Mouse (Mus musculus) liver, adult (tissue): ENCODE data around the gene Slc39a8.

ENCODE experiments used
- GATA4 ChIP-seq: IDR thresholded peaks from 2 replicates; pipeline ENCODE4 v1.6.1; 2014; ENCODE audit warnings: mild to moderate bottlenecking, low read length; ENCODE audit not compliant: insufficient replicate concordance

Gene Slc39a8

DNA sequence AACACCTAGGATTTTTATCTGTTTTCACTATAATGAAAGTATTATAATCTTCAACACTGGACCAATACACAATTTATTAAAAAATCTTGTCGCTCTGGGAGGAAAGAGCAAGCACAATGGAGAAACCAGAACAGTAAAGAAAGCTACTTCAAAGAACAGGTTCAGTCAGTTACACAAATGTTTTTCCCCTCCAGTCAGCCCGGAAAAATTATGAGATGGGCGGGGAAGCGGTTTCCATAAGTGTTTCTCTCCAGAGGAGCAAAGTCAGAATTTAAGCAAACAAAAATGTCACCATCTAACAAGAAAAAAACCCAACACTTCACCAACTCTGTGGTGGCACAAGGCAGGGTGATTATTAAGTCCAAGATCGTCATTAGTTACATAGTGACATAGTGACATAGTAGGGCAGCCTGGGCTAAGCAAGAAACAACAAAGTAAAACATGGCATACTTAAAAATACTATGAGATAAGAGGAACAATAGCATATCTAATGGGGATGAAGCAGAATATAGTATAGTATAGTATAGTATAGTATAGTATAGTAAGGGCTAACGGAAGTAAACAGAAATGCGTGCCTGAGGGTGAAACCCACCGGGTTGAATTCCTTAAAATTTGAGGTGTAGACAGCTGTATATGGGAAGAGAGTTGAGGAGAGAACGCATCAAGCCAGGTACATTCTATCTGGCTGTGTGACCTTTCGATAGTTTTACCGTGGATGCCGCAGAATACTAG, 61.0 kb downstream of the Slc39a8 start:
- no peak for TF ChIP-seq GATA4

DNA sequence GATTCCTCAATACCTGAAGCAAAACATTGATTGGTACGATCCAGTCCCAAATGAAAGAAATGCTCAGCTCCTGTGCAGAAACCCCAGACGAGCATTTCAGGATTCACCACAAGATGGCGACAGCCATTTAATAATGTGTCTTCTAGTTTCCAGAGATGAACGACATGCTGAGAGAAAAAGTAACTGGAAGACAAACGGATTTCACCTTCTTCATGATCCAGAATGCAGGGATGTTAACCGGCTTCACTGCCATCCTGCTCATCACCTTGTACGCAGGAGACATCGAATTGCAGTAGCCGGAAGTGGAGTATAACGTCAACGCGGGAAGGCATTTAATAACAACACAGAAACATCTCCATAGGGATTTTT, 61.6 kb downstream of the Slc39a8 start:
- TF ChIP-seq GATA4, result no peak

DNA sequence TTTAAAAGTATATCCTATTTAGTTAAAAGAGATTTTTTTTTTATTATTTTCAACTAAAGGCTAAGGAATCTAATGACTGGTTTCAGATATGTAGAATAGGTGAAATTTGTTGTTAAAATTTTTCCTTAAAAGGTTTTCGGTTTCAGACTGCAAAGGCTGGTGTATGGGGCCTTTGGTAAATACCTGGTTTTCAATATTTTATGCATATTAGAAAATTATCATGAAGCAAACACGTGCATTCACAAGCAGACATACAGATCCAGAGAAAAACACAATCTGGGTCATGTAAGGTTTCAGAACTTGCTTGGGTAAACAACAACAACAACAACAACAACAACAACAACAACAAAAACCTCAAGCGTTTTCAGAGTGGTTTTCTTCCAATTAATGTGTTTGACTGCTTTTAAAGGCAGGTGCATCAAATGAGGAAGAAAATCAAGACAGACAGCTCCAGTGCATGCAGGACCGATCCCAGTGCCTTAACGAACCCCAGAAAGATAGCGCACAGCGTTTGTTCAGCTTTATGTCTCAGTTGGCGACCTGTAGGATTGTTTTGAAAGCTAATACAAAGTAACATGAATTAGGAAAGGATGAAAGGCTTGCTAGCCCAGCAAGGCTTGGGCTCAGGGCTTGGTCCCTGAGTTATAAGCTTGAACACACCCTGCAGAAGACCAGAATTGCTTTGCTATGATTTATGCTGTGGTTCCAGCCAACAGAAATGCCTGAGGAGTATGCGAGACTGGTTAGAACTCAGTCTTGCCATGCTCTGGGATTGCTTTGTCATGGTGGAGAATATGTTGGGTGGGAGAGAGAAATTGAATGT, 62.2 kb downstream of the Slc39a8 start:
- TF ChIP-seq GATA4, result no peak

DNA sequence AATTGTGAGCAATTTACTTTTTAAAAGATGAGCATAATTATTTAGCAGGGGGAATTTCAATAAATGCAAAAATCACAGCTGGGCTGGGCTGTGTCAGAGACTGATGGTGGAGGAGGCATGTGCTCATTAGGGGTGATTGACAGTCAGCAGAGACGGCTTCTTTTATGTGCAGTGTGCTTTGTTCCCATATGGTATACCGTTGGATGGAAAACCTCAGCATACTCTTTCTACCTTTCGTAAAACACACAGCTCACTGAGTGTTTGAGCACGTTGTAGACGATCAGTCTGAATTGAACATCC, 62.7 kb downstream of the Slc39a8 start:
- no peak for TF ChIP-seq GATA4

DNA sequence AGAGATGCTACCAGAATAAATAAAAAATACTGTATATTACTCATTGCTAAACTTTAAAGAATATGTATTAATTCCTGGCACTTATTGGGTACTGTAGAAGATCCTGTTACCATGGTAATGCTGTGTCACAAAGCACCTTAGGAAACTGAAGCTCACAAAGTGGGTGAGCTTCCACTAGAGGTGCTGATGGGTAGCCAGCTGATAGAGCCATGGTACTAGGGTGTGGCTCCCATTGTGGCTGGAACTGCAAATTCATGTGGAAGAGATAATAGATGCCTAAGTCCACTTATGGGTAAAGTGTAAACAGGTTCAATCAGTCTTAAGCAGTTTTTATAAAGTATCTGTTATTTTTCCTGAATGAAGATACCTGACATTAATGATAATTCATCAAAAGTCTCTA, 64.3 kb downstream of the Slc39a8 start:
- no peak for TF ChIP-seq GATA4

- no peak for TF ChIP-seq GATA4
These were observed 78.3 kb downstream of the Slc39a8 start for GRCm38 (mm10) chr3:135903366-135903765.

DNA sequence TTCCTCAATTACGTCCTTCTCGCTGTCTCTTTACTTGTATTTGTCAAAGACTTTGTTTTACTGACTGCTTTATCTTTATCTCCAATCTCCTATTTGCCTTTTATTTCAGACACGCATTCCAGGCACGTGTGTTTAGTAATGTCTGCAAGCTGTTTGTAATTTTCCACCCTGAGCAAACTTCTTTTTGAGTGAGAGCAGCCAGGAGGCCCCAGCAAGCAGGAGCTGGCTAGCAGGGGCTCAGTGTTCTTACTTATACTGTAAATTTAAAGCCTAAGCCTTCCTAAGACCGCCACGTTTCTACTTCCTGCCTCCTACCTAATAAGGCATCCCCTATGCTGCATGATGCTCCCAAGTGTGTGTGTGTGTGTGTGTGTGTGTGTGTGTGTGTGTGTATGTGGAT, 79.8 kb downstream of the Slc39a8 start:
- no peak for TF ChIP-seq GATA4

- no peak for TF ChIP-seq GATA4
These were observed 80.7 kb downstream of the Slc39a8 start for GRCm38 (mm10) chr3:135905729-135906128.

DNA sequence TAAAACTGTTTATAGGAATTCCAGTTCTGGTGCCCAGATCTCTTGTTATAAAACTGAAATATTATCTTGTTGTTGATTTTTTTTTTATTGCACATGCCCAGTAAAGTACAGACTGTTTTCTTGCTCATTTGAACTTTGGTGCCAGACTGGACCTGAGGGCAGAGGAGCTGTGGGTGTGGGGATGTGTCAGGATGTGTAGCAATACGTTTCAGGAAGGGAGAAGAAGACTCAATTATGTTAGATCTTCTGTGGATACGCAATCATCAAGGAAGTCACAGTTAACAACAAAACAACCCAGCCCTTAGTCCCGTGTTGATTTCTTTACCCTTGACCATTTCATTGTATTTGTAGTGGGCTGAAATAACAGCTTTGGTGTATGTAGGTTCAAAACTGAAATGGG, 81.9 kb downstream of the Slc39a8 start:
- TF ChIP-seq GATA4, result no peak

- TF ChIP-seq GATA4, result no peak
These were observed 90.9 kb downstream of the Slc39a8 start for GRCm38 (mm10) chr3:135915941-135916340.

DNA sequence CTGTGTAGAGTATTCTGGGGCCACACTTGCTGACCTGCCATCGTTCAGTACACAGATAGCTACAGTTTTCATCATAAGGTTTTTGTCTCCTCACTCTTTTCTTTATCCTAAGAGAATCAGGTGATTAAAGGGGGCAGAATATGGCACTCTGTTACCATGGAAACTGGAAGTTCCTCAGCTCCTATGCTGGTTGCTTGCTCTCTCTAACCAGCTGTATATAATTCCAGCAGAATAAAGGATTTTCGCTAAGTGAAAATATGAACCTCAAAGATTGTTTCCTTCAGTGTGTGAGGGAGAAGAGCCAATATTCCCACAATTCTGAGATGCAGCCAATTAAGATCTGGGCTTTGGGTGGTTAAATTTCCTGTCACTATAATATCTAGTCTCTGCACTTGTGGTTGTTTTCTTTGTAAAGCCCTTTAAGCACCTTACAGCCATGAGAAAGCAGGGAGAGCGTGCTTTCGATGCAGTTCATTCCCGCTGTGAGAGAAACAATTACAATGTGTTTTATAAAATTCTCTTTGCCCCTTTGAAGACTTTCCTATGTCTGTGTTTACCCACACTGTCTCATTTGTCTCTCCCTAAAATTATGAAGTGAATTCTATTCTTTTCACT, 93.6 kb downstream of the Slc39a8 start:
- TF ChIP-seq GATA4, result no peak

DNA sequence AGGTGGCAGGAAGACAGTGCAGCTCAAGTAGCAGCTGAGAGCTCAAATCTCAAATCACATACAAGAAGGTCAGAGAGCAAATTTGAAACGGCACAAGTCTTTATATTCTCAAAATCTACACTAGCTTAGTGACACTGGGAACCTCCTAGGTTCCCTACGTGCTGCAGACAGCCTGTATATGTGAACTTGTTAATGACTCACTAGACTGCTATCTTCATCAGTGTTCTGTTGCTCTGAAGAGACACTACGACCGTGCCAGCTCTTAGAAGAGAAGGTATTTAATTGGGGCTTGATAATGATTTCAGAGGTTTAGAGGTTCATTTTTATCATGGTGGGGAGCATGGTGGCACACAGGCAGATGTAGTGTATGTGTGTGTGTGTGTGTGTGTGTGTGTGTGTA, 94.2 kb downstream of the Slc39a8 start:
- no peak for TF ChIP-seq GATA4

- no peak for TF ChIP-seq GATA4
These were observed 101.7 kb downstream of the Slc39a8 start for GRCm38 (mm10) chr3:135926729-135927128.

- no peak for TF ChIP-seq GATA4
These were observed 103.1 kb downstream of the Slc39a8 start for GRCm38 (mm10) chr3:135928184-135928583.

GRCm38 (mm10) chr3:135937455-135937854, 112.4 kb downstream of the Slc39a8 start:
- no peak for TF ChIP-seq GATA4
